Mouse (Mus musculus) E14TG2a.4 (cell line): ENCODE measurements around the gene Usp7.

ENCODE experiments used
- CTCF ChIP-seq: conservative IDR thresholded peaks from 2 replicates; pipeline ENCODE4 v1.5.1; 2014; ENCODE audit warnings: low read length
- NANOG ChIP-seq: IDR thresholded peaks from 2 replicates; pipeline ENCODE4 v1.6.1; 2014; ENCODE audit warnings: borderline replicate concordance, low read length, mixed read lengths

- TF ChIP-seq CTCF (no peak), NANOG (no peak)
Observed at GRCm38 (mm10) chr16:8645546-8645945, 146.6 kb downstream of the Usp7 start.
